Mouse (Mus musculus) midbrain, embryonic 13.5 days (tissue): ENCODE data around the gene Ric8a. TPM values are rescaled to one million over a fixed set of nuclear protein-coding genes. Genes with fewer than 3 reads are reported as not detected.

Experiments
- ATAC-seq: fragments of 200-750 bp; cut with Nextera tagmentation; 2 replicates; pipeline ENCODE4 v1.8.0; 2017; ENCODE audit warnings: mild to moderate bottlenecking, moderate TSS enrichment, moderate library complexity
- H3K27ac ChIP-seq: fragments of 300-500 bp; sonication (generic); 2 replicates; pipeline ENCODE4 v1.5.1; 2015; ENCODE audit warnings: inconsistent platforms, mild to moderate bottlenecking, moderate library complexity
- H3K27me3 ChIP-seq: fragments of 300-500 bp; sonication (generic); 2 replicates; pipeline ENCODE4 v1.6.1; 2015; ENCODE audit warnings: mild to moderate bottlenecking, inconsistent platforms
- H3K36me3 ChIP-seq: fragments of 300-500 bp; sonication (generic); 2 replicates; pipeline ENCODE4 v1.6.1; 2015; ENCODE audit warnings: mild to moderate bottlenecking, inconsistent platforms
- H3K4me1 ChIP-seq: fragments of 300-500 bp; sonication (generic); replicated peaks from 2 replicates; pipeline ENCODE4 v1.6.1; 2015; ENCODE audit warnings: inconsistent platforms
- H3K4me2 ChIP-seq: fragments of 300-500 bp; sonication (generic); replicated peaks from 2 replicates; pipeline ENCODE4 v1.6.1; 2015; ENCODE audit warnings: moderate library complexity, mild to moderate bottlenecking, inconsistent platforms
- H3K4me3 ChIP-seq: fragments of 300-500 bp; sonication (generic); replicated peaks from 2 replicates; pipeline ENCODE4 v1.5.1; 2015; ENCODE audit warnings: mild to moderate bottlenecking, inconsistent platforms
- H3K9ac ChIP-seq: fragments of 300-500 bp; sonication (generic); replicated peaks from 2 replicates; pipeline ENCODE4 v1.6.1; 2015; ENCODE audit warnings: mild to moderate bottlenecking, inconsistent platforms
- H3K9me3 ChIP-seq: fragments of 300-500 bp; sonication (generic); 2 replicates; pipeline ENCODE4 v1.6.1; 2016; ENCODE audit warnings: mild to moderate bottlenecking, inconsistent platforms
- WGBS: fragments of 180-500 bp; shearing (Covaris S2); methylation state at CpG from one replicate; pipeline ENCODE4 v1.1.7; 2015; 5-methylcytosine and 5-hydroxymethylcytosine counted together
- polyA plus RNA-seq: library from polyadenylated mRNA; unstranded; fragments of >200 nt; fragmentation: Nextera tagmentation; extraction: Ambion mirVana; gene quantifications from 2 replicates; pipeline ENCODE4 v1.2.1, GENCODE M21; 2015

Ric8a gene
- polyA plus RNA-seq, 1 experiment from 2014 or later: 98.1 TPM

DNA sequence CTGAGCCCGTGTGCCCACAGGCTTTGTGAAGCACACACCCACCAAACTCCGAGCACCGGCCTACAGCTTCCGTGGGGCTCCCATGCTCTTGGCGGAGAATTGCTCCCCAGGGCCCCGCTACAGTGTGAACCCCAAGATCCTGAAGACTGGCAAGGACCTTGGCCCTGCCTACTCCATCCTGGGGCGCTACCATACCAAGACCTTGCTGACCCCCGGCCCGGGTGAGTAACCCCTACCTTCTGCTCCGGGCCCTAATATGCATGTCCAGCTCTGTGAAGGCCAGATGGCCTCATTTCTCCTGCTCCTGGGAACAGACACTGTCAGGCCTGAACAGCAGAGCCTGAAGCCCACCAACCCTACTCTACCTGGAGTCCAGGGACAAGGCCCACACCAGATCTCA, 8.2 kb upstream of the Ric8a start:
- Histone ChIP-seq H3K36me3 (peaks cover 24% of the 10 kb centered on the region), H3K27me3 (peaks cover 7% of the 10 kb centered on the region), H3K4me1 (no peaks in the 10 kb centered on the region), H3K4me2 (no peak overlapping the region), H3K9ac (no peak overlapping the region), H3K27ac (no peak overlapping the region), H3K4me3 (no peak overlapping the region), H3K9me3 (no peaks in the 10 kb centered on the region)
- no peak for ATAC-seq
- WGBS: 94% methylated on average over 10 of the region's 10 CpGs

DNA sequence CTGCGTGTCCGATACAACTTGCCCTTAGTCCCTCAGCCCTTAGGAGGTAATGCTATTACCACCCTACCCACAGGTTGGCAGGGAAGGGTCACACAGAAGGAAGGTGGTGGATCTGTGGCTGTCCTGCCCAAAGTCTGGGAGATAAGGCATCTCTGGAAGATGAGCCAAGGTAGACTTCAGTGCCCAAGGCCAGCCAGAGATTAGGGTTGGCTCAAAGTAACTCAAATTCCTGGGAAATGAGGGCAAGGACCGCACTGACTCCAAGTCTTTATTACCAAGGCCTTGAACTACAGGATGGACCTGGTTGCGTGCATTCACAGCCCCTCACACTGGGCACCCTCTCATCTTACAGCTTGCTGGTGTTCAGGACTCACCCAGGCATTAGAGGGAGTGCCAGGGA, 4.8 kb upstream of the Ric8a start:
- Histone ChIP-seq H3K4me2 (no peak overlapping the region), H3K9me3 (no peaks in the 10 kb centered on the region), H3K4me3 (no peak overlapping the region), H3K27me3 (peaks cover 4% of the 10 kb centered on the region), H3K36me3 (peaks cover 35% of the 10 kb centered on the region), H3K9ac (no peak overlapping the region), H3K4me1 (peaks cover 12% of the 10 kb centered on the region), H3K27ac (no peak overlapping the region)
- WGBS: 98% methylated on average over 4 of the region's 4 CpGs
- ATAC-seq: no peak

GRCm38 (mm10) chr7:140853386-140853785, 3.4 kb upstream of the Ric8a start:
- Histone ChIP-seq H3K4me2 (no peak overlapping the region), H3K36me3 (peaks cover 35% of the 10 kb centered on the region), H3K4me1 (peaks cover 20% of the 10 kb centered on the region), H3K9me3 (no peaks in the 10 kb centered on the region), H3K27me3 (no peaks in the 10 kb centered on the region), H3K4me3 (no peak overlapping the region), H3K27ac (no peak overlapping the region), H3K9ac (no peak overlapping the region)
- ATAC-seq: no peak
- WGBS: 90% methylated on average over 9 of the region's 9 CpGs

GRCm38 (mm10) chr7:140854483-140854882, 2.3 kb upstream of the Ric8a start:
- 91% methylated on average over 18 of the region's 18 CpGs for WGBS
- Histone ChIP-seq H3K4me3 (0 out of 2 replicates have a peak overlapping the region, but pooled peaks have one; percentile 88), H3K4me1 (peaks cover 31% of the 10 kb centered on the region), H3K9me3 (no peaks in the 10 kb centered on the region), H3K27ac (no peak overlapping the region), H3K9ac (no peak overlapping the region), H3K4me2 (no peak overlapping the region), H3K27me3 (no peaks in the 10 kb centered on the region), H3K36me3 (peaks cover 44% of the 10 kb centered on the region)
- ATAC-seq: no peak

DNA sequence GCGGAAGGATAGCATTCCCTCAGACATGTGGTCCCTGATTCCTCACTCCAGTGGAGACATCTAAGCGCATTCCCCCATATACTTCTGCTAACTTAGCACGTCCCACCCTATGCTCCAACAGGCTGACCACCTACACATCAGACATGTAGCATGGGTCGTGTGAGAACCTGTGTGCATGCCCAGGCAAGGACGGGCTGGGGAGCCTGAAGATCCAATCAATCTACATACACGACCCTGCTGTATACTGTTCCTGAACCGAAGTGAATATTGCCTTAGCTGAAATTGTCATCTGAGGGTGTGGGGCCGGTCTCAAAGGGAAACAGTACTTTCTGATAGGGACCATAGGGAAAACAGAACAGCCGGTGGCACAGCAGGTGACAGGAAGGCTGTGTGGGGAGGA, 1.6 kb upstream of the Ric8a start:
- WGBS: 78% methylated on average over 9 of the region's 9 CpGs
- peaks cover 51% of the 10 kb centered on the region for H3K36me3 ChIP-seq
- peaks cover 38% of the 10 kb centered on the region for H3K4me1 ChIP-seq
- no peaks in the 10 kb centered on the region for H3K9me3 ChIP-seq
- no peak for ATAC-seq
- H3K4me3 ChIP-seq: peak overlapping the region; percentile 88
- H3K9ac ChIP-seq: peak overlapping the region; percentile 94
- H3K4me2 ChIP-seq: peak overlapping the region; percentile 94
- no peak overlapping the region for H3K27ac ChIP-seq
- no peaks in the 10 kb centered on the region for H3K27me3 ChIP-seq

- H3K9ac ChIP-seq: peak within 1 kb of the TSS; percentile 94
- H3K4me2 ChIP-seq: peak within 1 kb of the TSS; percentile 94
- peaks cover 60% of the 10 kb centered on the region for H3K36me3 ChIP-seq
- H3K27me3 ChIP-seq: no peaks in the 10 kb centered on the region
- 1% methylated on average over 51 of the region's 51 CpGs for WGBS
- H3K27ac ChIP-seq: peak within 1 kb of the TSS; percentile 90
- H3K4me1 ChIP-seq: peaks cover 40% of the 10 kb centered on the region
- peak; percentile 85 for ATAC-seq
- H3K9me3 ChIP-seq: no peaks in the 10 kb centered on the region
- peak within 1 kb of the TSS; percentile 88 for H3K4me3 ChIP-seq
Measured at GRCm38 (mm10) chr7:140855860-140856784, 635 bp upstream of the Ric8a start, which contains the start of gene Gm45785. TSS of gene Gm45785 (minus strand) at chr7:140856331.

DNA sequence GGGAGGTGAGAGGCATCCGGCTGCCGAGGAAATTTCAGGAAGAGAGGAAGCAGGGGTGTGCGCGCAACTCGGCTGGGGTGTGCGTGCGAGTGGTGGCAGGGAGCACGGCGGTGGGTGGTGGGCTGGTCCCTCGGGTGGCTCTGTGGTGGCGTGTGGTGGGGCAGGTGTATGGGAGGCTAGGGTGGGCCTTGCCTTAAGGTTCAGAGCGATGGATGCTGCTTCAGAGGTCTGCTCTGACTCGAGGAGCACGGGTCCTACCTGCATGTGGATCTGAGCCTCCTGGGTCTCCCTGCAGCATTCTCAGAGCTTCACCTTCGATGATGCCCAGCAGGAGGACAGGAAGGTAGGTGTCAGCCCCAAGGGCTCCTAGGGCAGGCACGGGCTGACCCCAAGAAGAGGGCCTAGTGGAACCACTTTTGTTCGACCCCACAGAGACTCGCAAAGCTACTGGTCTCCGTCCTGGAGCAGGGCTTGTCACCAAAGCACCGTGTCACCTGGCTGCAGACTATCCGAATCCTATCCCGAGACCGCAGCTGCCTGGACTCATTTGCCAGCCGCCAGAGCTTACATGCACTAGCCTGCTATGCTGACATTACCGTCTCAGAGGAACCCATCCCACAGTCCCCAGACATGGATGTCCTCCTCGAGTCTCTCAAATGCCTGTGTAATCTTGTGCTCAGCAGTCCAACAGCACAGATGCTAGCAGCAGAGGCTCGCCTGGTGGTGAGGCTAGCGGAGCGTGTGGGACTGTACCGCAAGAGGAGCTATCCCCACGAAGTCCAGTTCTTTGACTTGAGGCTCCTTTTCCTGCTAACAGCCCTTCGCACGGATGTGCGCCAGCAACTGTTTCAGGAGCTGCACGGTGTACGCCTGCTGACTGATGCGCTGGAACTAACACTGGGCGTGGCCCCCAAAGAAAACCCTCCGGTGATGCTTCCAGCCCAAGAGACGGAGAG, 1.1 kb downstream of the Ric8a start, which contains the start of gene Bet1l:
Bet1l (minus strand) TSS at position 28 of the 956 bp plus-strand sequence.
- peak; percentile 57 for ATAC-seq
- Histone ChIP-seq H3K9ac (peak within 1 kb of the TSS; percentile 94), H3K27me3 (no peaks in the 10 kb centered on the region), H3K27ac (peak within 1 kb of the TSS; percentile 90), H3K4me1 (peaks cover 40% of the 10 kb centered on the region), H3K36me3 (peaks cover 61% of the 10 kb centered on the region), H3K4me3 (peak within 1 kb of the TSS; percentile 88), H3K4me2 (peak within 1 kb of the TSS; percentile 94), H3K9me3 (no peaks in the 10 kb centered on the region)
- WGBS: 40% methylated on average over 40 of the region's 40 CpGs

GRCm38 (mm10) chr7:140858746-140859145, 2.0 kb downstream of the Ric8a start:
- no peak for ATAC-seq
- peaks cover 61% of the 10 kb centered on the region for H3K36me3 ChIP-seq
- H3K9me3 ChIP-seq: no peaks in the 10 kb centered on the region
- H3K27ac ChIP-seq: no peak overlapping the region
- 97% methylated on average over 8 of the region's 8 CpGs for WGBS
- peak overlapping the region; percentile 94 for H3K9ac ChIP-seq
- H3K4me1 ChIP-seq: peaks cover 40% of the 10 kb centered on the region
- H3K27me3 ChIP-seq: no peaks in the 10 kb centered on the region
- H3K4me2 ChIP-seq: peak overlapping the region; percentile 94
- H3K4me3 ChIP-seq: peak overlapping the region; percentile 88

- H3K27me3 ChIP-seq: no peaks in the 10 kb centered on the region
- H3K4me2 ChIP-seq: no peak overlapping the region
- H3K36me3 ChIP-seq: peaks cover 63% of the 10 kb centered on the region
- no peak for ATAC-seq
- no peak overlapping the region for H3K9ac ChIP-seq
- peaks cover 36% of the 10 kb centered on the region for H3K4me1 ChIP-seq
- H3K27ac ChIP-seq: no peak overlapping the region
- no peaks in the 10 kb centered on the region for H3K9me3 ChIP-seq
- WGBS: 56% methylated on average over 6 of the region's 6 CpGs
- H3K4me3 ChIP-seq: no peak overlapping the region
Measured at GRCm38 (mm10) chr7:140859997-140860396, 3.2 kb downstream of the Ric8a start.

GRCm38 (mm10) chr7:140860728-140861127, 4.0 kb downstream of the Ric8a start:
- no peaks in the 10 kb centered on the region for H3K9me3 ChIP-seq
- WGBS: 95% methylated on average over 5 of the region's 5 CpGs
- H3K4me1 ChIP-seq: peaks cover 28% of the 10 kb centered on the region
- H3K9ac ChIP-seq: no peak overlapping the region
- no peak overlapping the region for H3K27ac ChIP-seq
- no peaks in the 10 kb centered on the region for H3K27me3 ChIP-seq
- H3K36me3 ChIP-seq: peaks cover 67% of the 10 kb centered on the region
- no peak overlapping the region for H3K4me2 ChIP-seq
- ATAC-seq: no peak
- H3K4me3 ChIP-seq: no peak overlapping the region

GRCm38 (mm10) chr7:140864761-140865160, 8.0 kb downstream of the Ric8a start:
- ATAC-seq: no peak
- Histone ChIP-seq H3K36me3 (peaks cover 81% of the 10 kb centered on the region), H3K27me3 (no peaks in the 10 kb centered on the region), H3K4me2 (no peak overlapping the region), H3K4me1 (peaks cover 6% of the 10 kb centered on the region), H3K27ac (no peak overlapping the region), H3K4me3 (no peak overlapping the region), H3K9ac (no peak overlapping the region), H3K9me3 (no peaks in the 10 kb centered on the region)
- WGBS: 91% methylated on average over 12 of the region's 12 CpGs

DNA sequence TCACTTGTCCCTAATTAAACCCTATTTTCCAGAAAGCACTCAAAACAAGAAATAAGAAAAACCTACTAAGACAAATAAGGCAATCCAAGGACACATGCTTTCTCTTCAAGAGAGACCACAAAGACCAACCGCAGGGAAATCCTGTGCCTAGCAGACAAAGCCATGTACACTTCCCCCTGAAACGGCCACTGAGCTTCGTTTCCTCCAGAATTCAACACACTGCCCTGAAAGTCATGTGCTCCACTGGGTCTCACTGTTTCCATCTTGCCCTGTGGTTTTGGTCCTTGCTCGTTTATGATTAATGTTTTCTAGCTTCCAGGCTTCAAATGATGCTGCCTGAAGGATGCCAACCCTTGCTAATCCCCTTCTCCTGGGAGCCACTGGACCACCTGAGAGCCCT, 17.5 kb downstream of the Ric8a start:
- Histone ChIP-seq H3K4me1 (no peaks in the 10 kb centered on the region), H3K27me3 (no peaks in the 10 kb centered on the region), H3K4me3 (no peak overlapping the region), H3K9ac (no peak overlapping the region), H3K27ac (no peak overlapping the region), H3K4me2 (no peak overlapping the region), H3K9me3 (no peaks in the 10 kb centered on the region), H3K36me3 (peaks cover 47% of the 10 kb centered on the region)
- ATAC-seq: no peak
- 97% methylated on average over 4 of the region's 4 CpGs for WGBS
